Mouse (Mus musculus): ENCODE results near the gene Zfp708.

GRCm38 (mm10) chr13:67060161-67060785 is 37.5 kb downstream of the Zfp708 start:
- TF ChIP-seq CTCF (IDR thresholded peaks at IDR 0.05; ENCODE audit: low read depth, low read length) (no peak), POLR2A (IDR thresholded peaks at IDR 0.05; ENCODE audit: borderline replicate concordance, low read depth, low read length) (no peak)

All from bone marrow macrophage, adult 2 months (primary cell).